Mouse (Mus musculus) stomach, embryonic 15.5 days (tissue): ENCODE measurements around the gene Gm1553. TPM values are rescaled to one million over a fixed set of nuclear protein-coding genes. Genes with fewer than 3 reads are reported as not detected.

ENCODE experiments used
- ATAC-seq: fragments of 200-750 bp; cut with Nextera tagmentation; 2 replicates; pipeline ENCODE4 v1.8.0; 2017; ENCODE audit warnings: low read depth, moderate number of reproducible peaks, moderate TSS enrichment; ENCODE audit not compliant: insufficient read depth, low FRiP score
- H3K27ac ChIP-seq: fragments of 300-500 bp; sonication (generic); 2 replicates; pipeline ENCODE4 v1.5.1; 2015; ENCODE audit warnings: mild to moderate bottlenecking, inconsistent platforms
- H3K27me3 ChIP-seq: fragments of 300-500 bp; sonication (generic); replicated peaks from 2 replicates; pipeline ENCODE4 v1.6.1; 2015; ENCODE audit warnings: inconsistent platforms
- H3K36me3 ChIP-seq: fragments of 300-500 bp; sonication (generic); 2 replicates; pipeline ENCODE4 v1.6.1; 2015; ENCODE audit warnings: inconsistent platforms
- H3K4me1 ChIP-seq: fragments of 300-500 bp; sonication (generic); 2 replicates; pipeline ENCODE4 v1.6.1; 2015; ENCODE audit warnings: inconsistent platforms
- H3K4me2 ChIP-seq: fragments of 300-500 bp; sonication (generic); 2 replicates; pipeline ENCODE4 v1.6.1; 2015; ENCODE audit warnings: mild to moderate bottlenecking, inconsistent platforms
- H3K4me3 ChIP-seq: fragments of 300-500 bp; sonication (generic); replicated peaks from 2 replicates; pipeline ENCODE4 v1.5.1; 2015; ENCODE audit warnings: inconsistent platforms
- H3K9ac ChIP-seq: fragments of 300-500 bp; sonication (generic); 2 replicates; pipeline ENCODE4 v1.6.1; 2015; ENCODE audit warnings: inconsistent platforms
- H3K9me3 ChIP-seq: fragments of 300-500 bp; sonication (generic); 2 replicates; pipeline ENCODE4 v1.6.1; 2016; ENCODE audit warnings: inconsistent platforms
- WGBS: fragments of 180-500 bp; shearing (Covaris S2); methylation state at CpG from one replicate; pipeline ENCODE4 v1.1.7; 2015; 5-methylcytosine and 5-hydroxymethylcytosine counted together
- polyA plus RNA-seq: library from polyadenylated mRNA; unstranded; fragments of >200 nt; fragmentation: Nextera tagmentation; extraction: Ambion mirVana; gene quantifications from 2 replicates; pipeline ENCODE4 v1.2.1, GENCODE M21; 2015

The Gm1553 gene
- polyA plus RNA-seq, result not detected in 2 replicates

DNA sequence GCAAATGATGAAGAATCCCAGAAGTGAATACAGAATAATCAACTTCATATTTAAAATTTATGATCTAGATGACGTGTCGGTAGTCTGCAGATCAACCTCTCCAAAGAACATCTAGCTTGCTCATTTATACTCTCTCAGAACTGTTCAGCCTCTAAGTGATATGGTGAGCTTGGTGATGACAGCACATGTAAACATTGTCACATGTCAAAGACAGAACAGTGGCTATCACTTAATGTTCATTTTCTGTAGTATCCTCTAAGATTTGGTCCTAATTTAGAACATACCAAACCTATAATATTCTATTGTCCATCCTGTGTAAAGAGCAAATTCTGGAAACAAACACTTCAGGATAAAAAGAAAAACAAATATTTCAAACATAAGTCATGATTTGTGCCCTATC is at the start of gene Gm1553:
Gene Gm1553, minus strand, starts transcription at position 101 of the 400 bp plus-strand sequence.
- Histone ChIP-seq H3K36me3 (no peaks in the 10 kb centered on the region), H3K4me2 (no peak within 1 kb of the TSS), H3K9ac (no peak within 1 kb of the TSS), H3K4me1 (no peaks in the 10 kb centered on the region), H3K27ac (no peak within 1 kb of the TSS), H3K4me3 (no peak within 1 kb of the TSS), H3K27me3 (no peaks in the 10 kb centered on the region), H3K9me3 (no peaks in the 10 kb centered on the region)
- WGBS, result 78% methylated on average over 2 of the region's 2 CpGs
- no peak for ATAC-seq

Other genes starting within 250 kb of the Gm1553 start
- gene 4932415D10Rik, start 176.0 kb downstream of the Gm1553 start, polyA plus RNA-seq, result not detected in 2 replicates
- gene Gm4924, start 138.4 kb downstream of the Gm1553 start, polyA plus RNA-seq, result 10.4 and 10.6 TPM in 2 replicates
- gene 1190007I07Rik, start 130.6 kb upstream of the Gm1553 start, polyA plus RNA-seq, result 48.2 and 49.8 TPM in 2 replicates
- 109 and 115 TPM in 2 replicates for gene Tdg, start 137.2 kb upstream of the Gm1553 start, polyA plus RNA-seq
- gene Glt8d2, start 198.0 kb upstream of the Gm1553 start, polyA plus RNA-seq, result 5.8 and 7.0 TPM in 2 replicates
- 35.0 and 39.5 TPM in 2 replicates for gene Hcfc2, start 203.5 kb upstream of the Gm1553 start, polyA plus RNA-seq